Mouse (Mus musculus) heart, embryonic 16.5 days (tissue): ENCODE data around the gene Map1s. TPM values are rescaled to one million over a fixed set of nuclear protein-coding genes. Genes with fewer than 3 reads are reported as not detected.
A peak's percentile ranks its signal among the peaks of the same experiment; 100 is the strongest.

Source experiments
- ATAC-seq: fragments of 200-750 bp; cut with Nextera tagmentation; replicated peaks from 2 replicates; pipeline ENCODE4 v1.8.0; 2017; ENCODE audit warnings: moderate number of reproducible peaks; ENCODE audit not compliant: insufficient read depth, low FRiP score; ENCODE audit errors: extremely low read depth
- H3K27ac ChIP-seq: fragments of 300-500 bp; sonication (generic); 2 replicates; pipeline ENCODE4 v1.5.1; 2014; ENCODE audit warnings: mild to moderate bottlenecking, low read length, control low read depth, moderate library complexity
- H3K27me3 ChIP-seq: fragments of 300-500 bp; sonication (generic); 2 replicates; pipeline ENCODE4 v1.6.1; 2014; ENCODE audit warnings: low read length, mixed read lengths; ENCODE audit not compliant: control insufficient read depth, insufficient read depth
- H3K36me3 ChIP-seq: fragments of 300-500 bp; sonication (generic); 2 replicates; pipeline ENCODE4 v1.6.1; 2014; ENCODE audit not compliant: control insufficient read depth, insufficient read depth
- H3K4me1 ChIP-seq: fragments of 300-500 bp; sonication (generic); 2 replicates; pipeline ENCODE4 v1.6.1; 2014; ENCODE audit warnings: low read length, mixed read lengths; ENCODE audit not compliant: control insufficient read depth, insufficient read depth
- H3K4me2 ChIP-seq: fragments of 300-500 bp; sonication (generic); 2 replicates; pipeline ENCODE4 v1.6.1; 2014; ENCODE audit warnings: low read depth, mild to moderate bottlenecking, control low read depth, low read length
- H3K4me3 ChIP-seq: fragments of 300-500 bp; sonication (generic); 2 replicates; pipeline ENCODE4 v1.5.1; 2014; ENCODE audit warnings: mild to moderate bottlenecking, control low read depth, low read length
- H3K9ac ChIP-seq: fragments of 300-500 bp; sonication (generic); 2 replicates; pipeline ENCODE4 v1.6.1; 2014; ENCODE audit warnings: low read length, control low read depth
- H3K9me3 ChIP-seq: fragments of 300-500 bp; sonication (generic); replicated peaks from 2 replicates; pipeline ENCODE4 v1.6.1; 2016; ENCODE audit warnings: low read length; ENCODE audit not compliant: control insufficient read depth
- WGBS: fragments of 180-500 bp; shearing (Covaris S2); extraction: QIAGEN DNeasy Blood & Tissue Kit; methylation state at CpG from one replicate; pipeline ENCODE4 v1.1.7; 2014; 5-methylcytosine and 5-hydroxymethylcytosine counted together
- polyA plus RNA-seq: library from polyadenylated mRNA; unstranded; fragments of >200 nt; fragmentation: Nextera tagmentation; extraction: Ambion mirVana; gene quantifications from 2 replicates; pipeline ENCODE4 v1.2.1, GENCODE M21; 2015

The Map1s gene
- polyA plus RNA-seq, 1 experiment from 2014 or later = 36.9 TPM

DNA sequence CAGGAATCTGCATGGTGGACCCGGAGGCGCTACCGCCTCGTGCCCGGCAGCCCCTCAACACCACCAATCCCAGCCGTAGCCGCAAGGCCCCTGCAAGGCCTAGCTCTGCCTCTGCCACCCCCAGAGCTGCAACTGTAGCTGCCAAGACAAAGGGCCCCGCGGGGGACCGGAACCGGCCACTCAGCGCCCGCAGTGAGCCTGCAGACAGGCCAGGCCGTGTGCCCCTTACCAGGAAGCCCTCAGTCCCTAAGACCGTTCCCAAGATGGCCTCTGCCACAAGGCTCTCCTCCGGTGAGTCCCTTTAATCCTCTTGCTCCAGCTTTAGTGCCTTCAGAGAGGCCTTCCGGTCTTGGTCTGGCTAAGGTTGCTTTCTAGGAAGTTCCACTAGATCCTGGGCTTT is 9.0 kb downstream of the Map1s start:
- H3K4me1 ChIP-seq = no peaks in the 10 kb centered on the region
- WGBS = 95% methylated on average over 17 of the region's 17 CpGs
- H3K27me3 ChIP-seq = no peaks in the 10 kb centered on the region
- H3K36me3 ChIP-seq = peaks cover 55% of the 10 kb centered on the region
- H3K9me3 ChIP-seq = no peaks in the 10 kb centered on the region
- no peak overlapping the region for H3K4me3 ChIP-seq
- H3K9ac ChIP-seq = no peak overlapping the region
- no peak overlapping the region for H3K27ac ChIP-seq
- no peak for ATAC-seq
- no peak overlapping the region for H3K4me2 ChIP-seq

GRCm38 (mm10) chr8:70920049-70920922 is 14.6 kb downstream of the Map1s start:
- peaks cover 23% of the 10 kb centered on the region for H3K36me3 ChIP-seq
- H3K27me3 ChIP-seq = no peaks in the 10 kb centered on the region
- no peak overlapping the region for H3K9ac ChIP-seq
- 0 out of 2 replicates have a peak overlapping the region, but pooled peaks have one; percentile 7 for H3K27ac ChIP-seq
- H3K9me3 ChIP-seq = no peaks in the 10 kb centered on the region
- no peak overlapping the region for H3K4me3 ChIP-seq
- ATAC-seq = no peak
- WGBS = 79% methylated on average over 9 of the region's 9 CpGs
- H3K4me1 ChIP-seq = no peaks in the 10 kb centered on the region
- no peak overlapping the region for H3K4me2 ChIP-seq

DNA sequence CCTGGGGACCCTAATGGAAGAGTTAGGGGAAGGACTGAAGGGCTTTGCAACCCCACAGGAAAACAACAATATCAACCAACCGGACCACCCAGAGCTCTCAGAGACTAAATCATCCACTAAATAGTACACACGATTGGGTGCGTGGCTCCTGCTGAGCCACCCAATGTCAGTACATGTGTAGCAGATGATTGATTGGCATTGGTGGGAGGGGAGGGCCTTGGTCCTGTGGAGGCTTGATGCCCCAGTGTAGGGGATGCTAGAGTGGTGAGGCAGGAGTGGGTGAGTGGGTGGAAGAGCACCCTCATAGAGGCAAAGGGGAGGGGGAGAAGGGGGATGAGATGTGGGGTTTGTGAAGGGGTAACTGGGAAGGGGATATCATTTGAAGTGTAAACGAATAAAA is 18.4 kb downstream of the Map1s start:
- Histone ChIP-seq H3K36me3 (0 out of 2 replicates have a peak, but pooled peaks cover 2% of the 10 kb centered on the region), H3K4me1 (peaks cover 5% of the 10 kb centered on the region), H3K27ac (no peak overlapping the region), H3K9me3 (no peaks in the 10 kb centered on the region), H3K4me2 (no peak overlapping the region), H3K9ac (no peak overlapping the region), H3K27me3 (no peaks in the 10 kb centered on the region), H3K4me3 (no peak overlapping the region)
- 84% methylated on average over 4 of the region's 4 CpGs for WGBS
- ATAC-seq = no peak

- Histone ChIP-seq H3K4me2 (no peak overlapping the region), H3K9me3 (no peaks in the 10 kb centered on the region), H3K4me1 (peaks cover 7% of the 10 kb centered on the region), H3K36me3 (0 out of 2 replicates have a peak, but pooled peaks cover 2% of the 10 kb centered on the region), H3K27ac (no peak overlapping the region), H3K4me3 (no peak overlapping the region), H3K9ac (no peak overlapping the region), H3K27me3 (no peaks in the 10 kb centered on the region)
- no peak for ATAC-seq
- 84% methylated on average over 4 of the region's 4 CpGs for WGBS
These were observed 20.0 kb downstream of the Map1s start for GRCm38 (mm10) chr8:70925754-70926153.

- Histone ChIP-seq H3K4me3 (no peak overlapping the region), H3K27ac (no peak overlapping the region), H3K36me3 (no peaks in the 10 kb centered on the region), H3K27me3 (no peaks in the 10 kb centered on the region), H3K9me3 (no peaks in the 10 kb centered on the region), H3K4me1 (peaks cover 7% of the 10 kb centered on the region), H3K9ac (no peak overlapping the region), H3K4me2 (no peak overlapping the region)
- ATAC-seq = no peak
- 84% methylated on average over 5 of the region's 5 CpGs for WGBS
These were observed 20.7 kb downstream of the Map1s start for GRCm38 (mm10) chr8:70926396-70926795.

DNA sequence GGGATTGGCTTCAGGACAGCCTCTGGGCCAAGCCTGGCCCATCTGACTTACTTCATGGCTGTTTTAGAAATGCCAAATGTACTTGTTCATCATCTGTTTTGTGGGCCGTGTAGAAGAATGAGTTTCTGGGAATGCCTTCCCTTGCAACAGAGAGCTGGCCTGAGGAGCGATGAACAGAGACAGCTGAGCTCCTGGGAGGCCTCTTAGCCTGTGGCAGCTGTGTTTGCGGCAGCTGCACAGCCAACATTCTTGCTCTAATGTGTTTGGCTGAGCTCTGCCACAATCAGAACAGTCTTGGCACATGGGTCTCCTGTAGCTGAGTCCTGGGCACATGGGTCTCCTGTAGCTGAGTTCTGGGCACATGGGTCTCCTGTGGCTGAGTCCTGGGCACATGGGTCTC is 22.4 kb downstream of the Map1s start:
- no peak for ATAC-seq

DNA sequence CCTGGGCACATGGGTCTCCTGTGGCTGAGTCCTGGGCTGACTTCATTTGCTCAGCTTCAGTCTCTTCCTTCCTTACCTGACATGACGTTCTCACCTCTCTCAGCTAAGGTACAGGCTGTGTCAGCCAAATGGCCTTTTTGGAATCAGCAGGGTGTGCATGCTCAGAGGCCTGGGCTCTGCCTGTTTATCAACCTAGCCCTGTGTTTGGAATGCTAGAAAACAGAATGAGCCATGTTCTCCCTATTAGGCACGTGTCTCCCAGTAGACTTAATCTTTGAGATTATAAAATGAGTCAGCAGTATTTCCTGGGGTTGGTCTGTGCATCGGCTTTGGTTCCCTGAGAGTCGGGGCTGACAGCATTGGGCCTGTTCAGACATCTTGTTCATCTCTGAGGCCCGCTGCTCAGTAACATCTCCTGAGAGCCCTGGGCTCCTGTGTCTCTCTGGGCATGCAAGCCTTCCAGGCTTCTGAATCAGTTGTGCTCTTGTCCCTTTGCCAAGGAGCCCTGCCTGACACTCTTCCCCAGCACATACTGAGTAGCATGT is 23.1 kb downstream of the Map1s start:
- Histone ChIP-seq H3K27me3 (no peaks in the 10 kb centered on the region), H3K4me2 (no peak overlapping the region), H3K9ac (no peak overlapping the region), H3K9me3 (no peaks in the 10 kb centered on the region), H3K36me3 (no peaks in the 10 kb centered on the region), H3K4me1 (peaks cover 7% of the 10 kb centered on the region), H3K4me3 (no peak overlapping the region), H3K27ac (no peak overlapping the region)
- whole genome bisulfite sequencing = 47% methylated on average over 5 of the region's 5 CpGs
- ATAC-seq = no peak

More for the DNA sequence above, 22.4 kb downstream of the Map1s start:
- Histone ChIP-seq H3K27ac (no peak overlapping the region), H3K9ac (no peak overlapping the region), H3K4me1 (peaks cover 7% of the 10 kb centered on the region), H3K27me3 (no peaks in the 10 kb centered on the region), H3K4me2 (no peak overlapping the region), H3K4me3 (no peak overlapping the region), H3K36me3 (no peaks in the 10 kb centered on the region), H3K9me3 (no peaks in the 10 kb centered on the region)
- WGBS = 88% methylated on average over 3 of the region's 3 CpGs

- H3K4me2 ChIP-seq = no peak overlapping the region
- H3K36me3 ChIP-seq = no peaks in the 10 kb centered on the region
- no peaks in the 10 kb centered on the region for H3K27me3 ChIP-seq
- H3K9ac ChIP-seq = no peak overlapping the region
- H3K27ac ChIP-seq = no peak overlapping the region
- no peaks in the 10 kb centered on the region for H3K9me3 ChIP-seq
- no peak for ATAC-seq
- H3K4me1 ChIP-seq = peaks cover 7% of the 10 kb centered on the region
- WGBS = 91% methylated on average over 11 of the region's 11 CpGs
- H3K4me3 ChIP-seq = no peak overlapping the region
These were observed 26.0 kb downstream of the Map1s start for GRCm38 (mm10) chr8:70931731-70932130.

DNA sequence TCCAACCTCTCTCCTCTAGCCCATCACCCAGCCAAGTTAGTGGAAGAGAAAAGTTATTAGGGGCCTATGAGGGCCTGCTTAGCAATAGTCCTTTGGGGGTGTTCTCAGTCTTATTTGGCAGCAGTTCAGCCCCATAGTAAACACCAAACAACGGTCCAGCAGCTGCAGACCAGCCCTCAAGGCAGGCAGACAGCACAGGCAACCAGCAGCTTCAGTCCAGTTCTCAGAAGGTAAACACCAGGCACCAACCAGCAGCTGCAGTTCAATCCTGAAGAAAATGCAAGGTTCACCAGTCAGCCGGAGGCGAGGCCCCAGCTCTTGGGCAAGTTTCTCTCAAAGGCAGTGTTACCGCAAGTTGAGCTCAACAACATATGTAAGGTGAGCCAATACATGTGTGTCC is 27.3 kb downstream of the Map1s start:
- 83% methylated on average over 4 of the region's 4 CpGs for WGBS
- no peak overlapping the region for H3K4me3 ChIP-seq
- H3K27me3 ChIP-seq = no peaks in the 10 kb centered on the region
- H3K36me3 ChIP-seq = no peaks in the 10 kb centered on the region
- H3K4me1 ChIP-seq = peaks cover 7% of the 10 kb centered on the region
- ATAC-seq = no peak
- H3K9ac ChIP-seq = no peak overlapping the region
- no peaks in the 10 kb centered on the region for H3K9me3 ChIP-seq
- no peak overlapping the region for H3K27ac ChIP-seq
- no peak overlapping the region for H3K4me2 ChIP-seq
